Mouse (Mus musculus): ENCODE data around the gene Kif1a. TPM values are rescaled to one million over a fixed set of nuclear protein-coding genes. Genes with fewer than 3 reads are reported as not detected.
"Not testable (repeated sequence)": the region's sequence is repeated elsewhere in the genome, so short reads cannot be mapped to it uniquely, and the experiment has no call there.

Gene Kif1a
- total RNA-seq, 1 experiment = 10.2 TPM

DNA sequence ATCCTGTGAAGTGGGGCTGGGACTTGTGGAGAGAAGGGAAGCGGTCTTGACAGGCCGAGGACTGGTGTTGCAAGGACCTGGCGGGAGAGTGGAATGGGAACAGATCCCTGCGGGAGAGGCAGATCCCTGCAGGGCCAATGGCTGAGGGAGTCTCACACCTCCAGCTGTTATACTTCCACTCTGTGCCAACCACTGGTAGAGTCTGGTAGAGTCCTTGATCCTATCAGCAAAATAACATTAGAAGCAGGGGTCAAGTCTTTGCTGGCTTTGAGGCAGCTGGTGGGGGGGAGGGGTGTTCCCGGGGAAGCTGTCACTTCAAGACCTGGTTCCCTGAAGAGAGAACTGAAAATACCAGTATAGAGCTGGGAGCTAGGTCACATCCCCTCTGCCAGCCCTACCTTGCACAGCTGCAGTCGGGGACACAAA lies 125.6 kb downstream of the Kif1a start:
- in situ Hi-C loops (cut with MboI; ENCODE audit: low sequenced_read_pairs in 2 of 2, unreplicated experiment in 2 of 2) = no loop called here
- TF ChIP-seq ZC3H11A (IDR thresholded peaks at IDR 0.05; ENCODE audit: borderline replicate concordance, low read depth, low read length) (no peak), MAFK (IDR thresholded peaks at IDR 0.05; ENCODE audit: insufficient read depth, low read depth, low read length) (no peak), HCFC1 (IDR thresholded peaks at IDR 0.05; ENCODE audit: borderline replicate concordance, insufficient read depth, low read length) (no peak), ZNF384 (IDR thresholded peaks at IDR 0.05; ENCODE audit: low read depth, low read length) (no peak), CHD2 (IDR thresholded peaks at IDR 0.05; ENCODE audit: low read depth, low read length) (no peak)
- H3K4me1 ChIP-seq (ENCODE audit: control insufficient read depth in 2 of 2, insufficient read depth in 2 of 2, low read length in 2 of 2, poor library complexity in 1 of 2) = peaks cover 0 to 11% of the 10 kb centered on the region in 2 experiments; a peak in 3 of 4 replicates
- no peak for DNase-seq (ENCODE audit: low read depth, low spot score)
- no peak overlapping the region for H3K4me3 ChIP-seq (ENCODE audit: insufficient read depth in 1 of 2, low read depth in 1 of 2, low read length in 2 of 2, poor library complexity in 1 of 2, severe bottlenecking in 1 of 2)
- no peaks in the 10 kb centered on the region for H3K9me3 ChIP-seq (ENCODE audit: control insufficient read depth, insufficient read depth, low read depth, low read length)
- no peak overlapping the region for H3K27ac ChIP-seq (ENCODE audit: insufficient read depth, low read depth, low read length, poor library complexity, severe bottlenecking)
- no peaks in the 10 kb centered on the region for H3K36me3 ChIP-seq (ENCODE audit: control insufficient read depth, insufficient read depth, low read length, poor library complexity, severe bottlenecking)
- H3K9ac ChIP-seq (ENCODE audit: insufficient read depth, low read depth, low read length, poor library complexity, severe bottlenecking) = no peak overlapping the region

DNA sequence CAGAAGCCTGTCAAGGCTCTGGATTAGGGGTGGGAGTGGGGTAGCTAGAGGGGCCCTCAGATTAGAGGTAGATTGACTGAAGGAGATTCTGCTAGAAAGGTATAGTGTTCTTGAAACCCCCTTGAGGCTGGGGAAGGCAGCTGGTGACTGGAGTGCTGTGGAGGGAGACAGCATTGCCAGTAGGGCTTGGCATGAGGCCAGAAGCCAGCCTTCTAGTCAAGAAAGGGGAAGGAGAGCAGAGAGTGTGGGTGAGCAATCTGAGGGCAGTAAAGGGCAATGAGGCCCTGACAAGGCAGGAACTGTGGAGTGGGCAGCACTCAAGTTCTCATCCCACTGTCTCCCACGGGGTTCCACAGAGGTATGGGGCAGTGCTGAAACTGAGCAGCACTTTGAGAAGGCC lies 128.9 kb downstream of the Kif1a start:
- Histone ChIP-seq H3K4me1 (ENCODE audit: control insufficient read depth in 2 of 2, insufficient read depth in 2 of 2, low read length in 2 of 2, poor library complexity in 1 of 2) (0 out of 4 replicates have a peak, but pooled peaks cover 0 to 1% of the 10 kb centered on the region in 2 experiments), H3K9ac (ENCODE audit: insufficient read depth, low read depth, low read length, poor library complexity, severe bottlenecking) (no peak overlapping the region), H3K36me3 (ENCODE audit: control insufficient read depth, insufficient read depth, low read length, poor library complexity, severe bottlenecking) (no peaks in the 10 kb centered on the region), H3K4me3 (ENCODE audit: insufficient read depth in 1 of 2, low read depth in 1 of 2, low read length in 2 of 2, poor library complexity in 1 of 2, severe bottlenecking in 1 of 2) (no peak overlapping the region), H3K9me3 (ENCODE audit: control insufficient read depth, insufficient read depth, low read depth, low read length) (no peaks in the 10 kb centered on the region), H3K27ac (ENCODE audit: insufficient read depth, low read depth, low read length, poor library complexity, severe bottlenecking) (no peak overlapping the region)
- in situ Hi-C loops (cut with MboI; ENCODE audit: low sequenced_read_pairs in 2 of 2, unreplicated experiment in 2 of 2) = no loop called here
- TF ChIP-seq ZC3H11A (IDR thresholded peaks at IDR 0.05; ENCODE audit: borderline replicate concordance, low read depth, low read length) (no peak), ZNF384 (IDR thresholded peaks at IDR 0.05; ENCODE audit: low read depth, low read length) (no peak), MAFK (IDR thresholded peaks at IDR 0.05; ENCODE audit: insufficient read depth, low read depth, low read length) (no peak), CHD2 (IDR thresholded peaks at IDR 0.05; ENCODE audit: low read depth, low read length) (no peak), HCFC1 (IDR thresholded peaks at IDR 0.05; ENCODE audit: borderline replicate concordance, insufficient read depth, low read length) (no peak)
- DNase-seq (ENCODE audit: low read depth, low spot score) = no peak

DNA sequence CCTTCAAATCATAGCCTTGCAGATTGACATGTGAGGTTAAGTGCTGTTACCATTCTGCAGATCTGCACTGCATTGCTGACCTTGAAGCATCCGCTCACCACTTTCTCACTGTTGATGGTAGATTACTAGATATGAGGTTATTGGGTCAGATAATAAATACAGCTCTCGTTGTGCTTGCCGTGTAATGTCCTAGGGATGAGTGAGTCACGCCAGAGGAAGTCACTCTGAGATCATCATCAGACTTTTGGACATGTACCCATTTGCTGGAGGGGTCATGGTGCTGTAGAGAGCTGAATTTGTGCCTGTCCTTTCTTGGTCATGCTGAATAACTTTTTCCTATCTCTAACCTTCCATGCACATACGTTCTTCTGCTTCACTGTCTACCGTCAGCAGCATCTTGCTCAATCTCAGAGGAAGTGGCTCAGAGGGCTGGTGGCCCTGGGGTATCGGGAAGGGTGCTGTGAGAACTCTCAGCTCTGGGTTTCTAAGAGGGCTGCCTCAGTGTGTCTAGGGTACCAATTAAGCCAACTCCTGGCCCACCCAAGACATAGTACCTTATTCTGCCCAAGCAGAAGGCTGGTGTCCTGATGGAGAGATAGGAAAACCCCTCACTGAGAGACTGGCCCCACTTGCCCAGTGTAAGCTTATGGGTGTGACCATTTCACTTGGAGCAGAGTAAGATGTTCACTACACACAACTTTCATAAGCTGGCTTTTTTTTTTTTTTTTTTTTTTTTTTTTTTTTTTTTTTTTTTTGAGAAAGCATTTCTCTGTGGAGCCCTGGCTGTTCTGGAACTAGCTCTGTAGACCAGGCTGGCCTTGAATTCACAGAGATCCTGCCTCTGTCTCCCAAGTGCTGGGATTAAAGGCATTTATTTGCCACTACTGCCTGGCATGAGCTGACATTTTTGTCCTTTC lies 129.6 kb downstream of the Kif1a start:
- no peak for DNase-seq (ENCODE audit: low read depth, low spot score)
- no peak overlapping the region for H3K27ac ChIP-seq (ENCODE audit: insufficient read depth, low read depth, low read length, poor library complexity, severe bottlenecking)
- no peak overlapping the region for H3K4me3 ChIP-seq (ENCODE audit: insufficient read depth in 1 of 2, low read depth in 1 of 2, low read length in 2 of 2, poor library complexity in 1 of 2, severe bottlenecking in 1 of 2)
- H3K9me3 ChIP-seq (ENCODE audit: control insufficient read depth, insufficient read depth, low read depth, low read length) = no peaks in the 10 kb centered on the region
- no peaks in the 10 kb centered on the region for H3K4me1 ChIP-seq (ENCODE audit: control insufficient read depth in 2 of 2, insufficient read depth in 2 of 2, low read length in 2 of 2, poor library complexity in 1 of 2)
- no peaks in the 10 kb centered on the region for H3K36me3 ChIP-seq (ENCODE audit: control insufficient read depth, insufficient read depth, low read length, poor library complexity, severe bottlenecking)
- TF ChIP-seq MAFK (IDR thresholded peaks at IDR 0.05; ENCODE audit: insufficient read depth, low read depth, low read length) (no peak), ZNF384 (IDR thresholded peaks at IDR 0.05; ENCODE audit: low read depth, low read length) (0 out of 2 replicates have a peak, but pooled peaks have one; percentile 21), CHD2 (IDR thresholded peaks at IDR 0.05; ENCODE audit: low read depth, low read length) (no peak), HCFC1 (IDR thresholded peaks at IDR 0.05; ENCODE audit: borderline replicate concordance, insufficient read depth, low read length) (no peak), ZC3H11A (IDR thresholded peaks at IDR 0.05; ENCODE audit: borderline replicate concordance, low read depth, low read length) (no peak)
- no peak overlapping the region for H3K9ac ChIP-seq (ENCODE audit: insufficient read depth, low read depth, low read length, poor library complexity, severe bottlenecking)
- in situ Hi-C loops (cut with MboI; ENCODE audit: low sequenced_read_pairs in 2 of 2, unreplicated experiment in 2 of 2) = no loop called here

GRCm38 (mm10) chr1:92970791-92971190 lies 131.0 kb downstream of the Kif1a start:
- H3K4me3 ChIP-seq (ENCODE audit: insufficient read depth in 1 of 2, low read depth in 1 of 2, low read length in 2 of 2, poor library complexity in 1 of 2, severe bottlenecking in 1 of 2); H3K36me3 ChIP-seq (ENCODE audit: control insufficient read depth, insufficient read depth, low read length, poor library complexity, severe bottlenecking); H3K4me1 ChIP-seq (ENCODE audit: control insufficient read depth in 2 of 2, insufficient read depth in 2 of 2, low read length in 2 of 2, poor library complexity in 1 of 2); H3K9ac ChIP-seq (ENCODE audit: insufficient read depth, low read depth, low read length, poor library complexity, severe bottlenecking); H3K27ac ChIP-seq (ENCODE audit: insufficient read depth, low read depth, low read length, poor library complexity, severe bottlenecking); H3K9me3 ChIP-seq (ENCODE audit: control insufficient read depth, insufficient read depth, low read depth, low read length); in situ Hi-C loops (cut with MboI; ENCODE audit: low sequenced_read_pairs in 2 of 2, unreplicated experiment in 2 of 2); DNase-seq (ENCODE audit: low read depth, low spot score): not testable (repeated sequence)

Other genes with a start within 250 kb of the Kif1a start
- gene Ankmy1, start 199.0 kb downstream of the Kif1a start, total RNA-seq (2012; rRNA removed) = 0.71 and 1.6 TPM in 2 replicates
- 4.8 and 6.0 TPM in 2 replicates for gene Dusp28, start 195.0 kb downstream of the Kif1a start, total RNA-seq (2012; rRNA removed)
- gene Rnpepl1, start 191.2 kb downstream of the Kif1a start, total RNA-seq (2012; rRNA removed) = 15.8 and 20.2 TPM in 2 replicates
- gene Capn10, start 167.6 kb downstream of the Kif1a start, total RNA-seq (2012; rRNA removed) = 32.6 and 47.8 TPM in 2 replicates
- 0.22 and 0.42 TPM in 2 replicates for gene Gpr35, start 151.1 kb downstream of the Kif1a start, total RNA-seq (2012; rRNA removed)
- not detected in 2 replicates for gene Aqp12, start 95.6 kb downstream of the Kif1a start, total RNA-seq (2012; rRNA removed)
- gene Agxt, start 33.3 kb upstream of the Kif1a start, total RNA-seq (2012; rRNA removed) = not detected in 2 replicates
- gene 2310007B03Rik, start 59.0 kb upstream of the Kif1a start, total RNA-seq (2012; rRNA removed) = 0.62 and 0.90 TPM in 2 replicates
- gene Crocc2, start 66.8 kb upstream of the Kif1a start, total RNA-seq (2012; rRNA removed) = 3.1 and 3.2 TPM in 2 replicates
- 11.8 and 13.3 TPM in 2 replicates for gene Sned1, start 133.9 kb upstream of the Kif1a start, total RNA-seq (2012; rRNA removed)
- gene Mterf4, start 204.0 kb upstream of the Kif1a start, total RNA-seq (2012; rRNA removed) = 38.7 and 38.9 TPM in 2 replicates
- 18.6 and 22.0 TPM in 2 replicates for gene Ppp1r7, start 240.9 kb upstream of the Kif1a start, total RNA-seq (2012; rRNA removed)
- gene Pask, start 241.5 kb upstream of the Kif1a start, total RNA-seq (2012; rRNA removed) = 34.4 and 36.8 TPM in 2 replicates

Data from ES-E14 (cell line).